Mouse (Mus musculus) right cerebral cortex, postnatal 14 days (tissue): ENCODE results near the gene Cbwd1.
A peak's percentile ranks its signal among the peaks of the same experiment; 100 is the strongest.

Source experiments
- DNase-seq: peaks from one replicate; pipeline ENCODE4 v3.0.0; 2022

The Cbwd1 gene

GRCm38 (mm10) chr19:24961172-24961962 lies at the start of gene Cbwd1:
TSS of gene Cbwd1 (minus strand) at chr19:24961610.
- peak; percentile 98 for DNase-seq

GRCm38 (mm10) chr19:25008509-25008908 lies 47.1 kb upstream of the Cbwd1 start:
- no peak for DNase-seq

GRCm38 (mm10) chr19:25006686-25007085 lies 45.3 kb upstream of the Cbwd1 start:
- no peak for DNase-seq

- DNase-seq: no peak
Observed at GRCm38 (mm10) chr19:25003810-25004209, 42.4 kb upstream of the Cbwd1 start.

- DNase-seq: no peak
Observed at GRCm38 (mm10) chr19:25002828-25003227, 41.4 kb upstream of the Cbwd1 start.

GRCm38 (mm10) chr19:25002032-25002431 lies 40.6 kb upstream of the Cbwd1 start:
- no peak for DNase-seq

GRCm38 (mm10) chr19:25000153-25000552 lies 38.7 kb upstream of the Cbwd1 start:
- no peak for DNase-seq

- DNase-seq: peak; percentile 49
Observed at GRCm38 (mm10) chr19:24999201-24999886, 37.9 kb upstream of the Cbwd1 start, which contains the start of gene Dock8. TSS of gene Dock8 (plus strand) at chr19:24999534.

GRCm38 (mm10) chr19:24998561-24998960 lies 37.2 kb upstream of the Cbwd1 start:
- DNase-seq: no peak

- no peak for DNase-seq
Observed at GRCm38 (mm10) chr19:24996815-24997704, 35.6 kb upstream of the Cbwd1 start.

- DNase-seq: no peak
Observed at GRCm38 (mm10) chr19:24994900-24995299, 33.5 kb upstream of the Cbwd1 start.

- DNase-seq: no peak
Observed at GRCm38 (mm10) chr19:24993526-24993925, 32.1 kb upstream of the Cbwd1 start.

GRCm38 (mm10) chr19:24990138-24990822 lies 28.9 kb upstream of the Cbwd1 start:
- no peak for DNase-seq

GRCm38 (mm10) chr19:24988831-24989230 lies 27.4 kb upstream of the Cbwd1 start:
- no peak for DNase-seq

GRCm38 (mm10) chr19:24987355-24987754 lies 25.9 kb upstream of the Cbwd1 start:
- DNase-seq: no peak

GRCm38 (mm10) chr19:24985045-24985444 lies 23.6 kb upstream of the Cbwd1 start:
- DNase-seq: no peak

GRCm38 (mm10) chr19:24983857-24984498 lies 22.6 kb upstream of the Cbwd1 start:
- DNase-seq: no peak

GRCm38 (mm10) chr19:24983050-24983449 lies 21.6 kb upstream of the Cbwd1 start:
- DNase-seq: no peak

GRCm38 (mm10) chr19:24981294-24981693 lies 19.9 kb upstream of the Cbwd1 start:
- DNase-seq: no peak

- no peak for DNase-seq
Observed at GRCm38 (mm10) chr19:24978852-24979842, 17.7 kb upstream of the Cbwd1 start.

- no peak for DNase-seq
Observed at GRCm38 (mm10) chr19:24977991-24978390, 16.6 kb upstream of the Cbwd1 start.
